Mouse (Mus musculus) embryonic facial prominence, embryonic 11.5 days (tissue): ENCODE results near the gene Serf2. TPM values are rescaled to one million over a fixed set of nuclear protein-coding genes. Genes with fewer than 3 reads are reported as not detected.

Experiments used
- ATAC-seq: fragments of 200-750 bp; cut with Nextera tagmentation; replicated peaks from 2 replicates; pipeline ENCODE4 v1.8.0; 2017; ENCODE audit warnings: low read depth; ENCODE audit not compliant: insufficient number of reproducible peaks, low FRiP score, low TSS enrichment
- DNase-seq: peaks from one replicate; pipeline ENCODE4 v3.0.0-alpha.2; 2015; ENCODE audit warnings: low spot score
- H3K27ac ChIP-seq: fragments of 300-500 bp; sonication (generic); replicated peaks from 2 replicates; pipeline ENCODE4 v1.5.1; 2014; ENCODE audit warnings: mild to moderate bottlenecking, low read depth, low read length, control low read depth
- H3K27me3 ChIP-seq: fragments of 300-500 bp; sonication (generic); 2 replicates; pipeline ENCODE4 v1.6.1; 2014; ENCODE audit warnings: mild to moderate bottlenecking, low read length, moderate library complexity, mixed read lengths; ENCODE audit not compliant: control insufficient read depth, insufficient read depth
- H3K36me3 ChIP-seq: fragments of 300-500 bp; sonication (generic); replicated peaks from 2 replicates; pipeline ENCODE4 v1.6.1; 2014; ENCODE audit warnings: low read depth, mild to moderate bottlenecking, low read length, moderate library complexity, mixed read lengths; ENCODE audit not compliant: control insufficient read depth, insufficient read depth
- H3K4me1 ChIP-seq: fragments of 300-500 bp; sonication (generic); 2 replicates; pipeline ENCODE4 v1.6.1; 2014; ENCODE audit warnings: low read length, mixed read lengths; ENCODE audit not compliant: control insufficient read depth, insufficient read depth
- H3K4me2 ChIP-seq: fragments of 300-500 bp; sonication (generic); 2 replicates; pipeline ENCODE4 v1.6.1; 2014; ENCODE audit warnings: low read depth, mild to moderate bottlenecking, control low read depth, low read length, moderate library complexity
- H3K4me3 ChIP-seq: fragments of 300-500 bp; sonication (generic); 2 replicates; pipeline ENCODE4 v1.5.1; 2014; ENCODE audit warnings: low read depth, low read length, control low read depth
- H3K9ac ChIP-seq: fragments of 300-500 bp; sonication (generic); replicated peaks from 2 replicates; pipeline ENCODE4 v1.6.1; 2014; ENCODE audit warnings: mild to moderate bottlenecking, control low read depth, low read length
- H3K9me3 ChIP-seq: fragments of 300-500 bp; sonication (generic); replicated peaks from 2 replicates; pipeline ENCODE4 v1.6.1; 2016; ENCODE audit warnings: mild to moderate bottlenecking, low read length, inconsistent platforms, mixed read lengths; ENCODE audit not compliant: control insufficient read depth
- WGBS: fragments of 180-500 bp; shearing (Covaris S2); extraction: QIAGEN DNeasy Blood & Tissue Kit; methylation state at CpG from one replicate; pipeline ENCODE4 v1.1.7; 2014; 5-methylcytosine and 5-hydroxymethylcytosine counted together
- polyA plus RNA-seq: library from polyadenylated mRNA; unstranded; fragments of >200 nt; fragmentation: Nextera tagmentation; extraction: Ambion mirVana; gene quantifications from 2 replicates; pipeline ENCODE4 v1.2.1, GENCODE M21; 2014

Gene Serf2
- polyA plus RNA-seq, 1 experiment from 2014 or later = 478 TPM

GRCm38 (mm10) chr2:121449545-121450011 is 583 bp downstream of the Serf2 start:
- no peak for DNase-seq
- Histone ChIP-seq H3K36me3 (no peaks in the 10 kb centered on the region; the same call in 1 of the 2 replicates), H3K9me3 (no peaks in the 10 kb centered on the region), H3K4me3 (peak overlapping the region; percentile 98), H3K27ac (peak overlapping the region; percentile 77), H3K27me3 (no peaks in the 10 kb centered on the region), H3K4me1 (no peaks in the 10 kb centered on the region), H3K9ac (peak overlapping the region; percentile 96), H3K4me2 (peak overlapping the region; percentile 65)
- under 1% methylated on average over 49 of the region's 54 CpGs for WGBS
- peak; percentile 68 for ATAC-seq

GRCm38 (mm10) chr2:121450093-121450492 is 1.1 kb downstream of the Serf2 start:
- no peaks in the 10 kb centered on the region; the same call in 1 of the 2 replicates for H3K36me3 ChIP-seq
- peak overlapping the region; percentile 65 for H3K4me2 ChIP-seq
- ATAC-seq = no peak
- H3K27ac ChIP-seq = peak overlapping the region; percentile 77; the same call in 1 of the 2 replicates
- H3K9me3 ChIP-seq = no peaks in the 10 kb centered on the region
- peak overlapping the region; percentile 96 for H3K9ac ChIP-seq
- H3K4me1 ChIP-seq = no peaks in the 10 kb centered on the region
- WGBS = 5% methylated on average over 7 of the region's 7 CpGs
- H3K4me3 ChIP-seq = peak overlapping the region; percentile 98
- H3K27me3 ChIP-seq = no peaks in the 10 kb centered on the region
- no peak for DNase-seq

- H3K27me3 ChIP-seq = no peaks in the 10 kb centered on the region
- no peaks in the 10 kb centered on the region for H3K4me1 ChIP-seq
- no peaks in the 10 kb centered on the region for H3K9me3 ChIP-seq
- no peak overlapping the region for H3K27ac ChIP-seq
- 90% methylated on average over 4 of the region's 4 CpGs for WGBS
- no peak overlapping the region for H3K9ac ChIP-seq
- H3K4me3 ChIP-seq = no peak overlapping the region
- ATAC-seq (no peak), DNase-seq (no peak)
- H3K36me3 ChIP-seq = no peaks in the 10 kb centered on the region; the same call in 1 of the 2 replicates
- no peak overlapping the region for H3K4me2 ChIP-seq
Measured at GRCm38 (mm10) chr2:121452361-121452760, 3.4 kb downstream of the Serf2 start.

DNA sequence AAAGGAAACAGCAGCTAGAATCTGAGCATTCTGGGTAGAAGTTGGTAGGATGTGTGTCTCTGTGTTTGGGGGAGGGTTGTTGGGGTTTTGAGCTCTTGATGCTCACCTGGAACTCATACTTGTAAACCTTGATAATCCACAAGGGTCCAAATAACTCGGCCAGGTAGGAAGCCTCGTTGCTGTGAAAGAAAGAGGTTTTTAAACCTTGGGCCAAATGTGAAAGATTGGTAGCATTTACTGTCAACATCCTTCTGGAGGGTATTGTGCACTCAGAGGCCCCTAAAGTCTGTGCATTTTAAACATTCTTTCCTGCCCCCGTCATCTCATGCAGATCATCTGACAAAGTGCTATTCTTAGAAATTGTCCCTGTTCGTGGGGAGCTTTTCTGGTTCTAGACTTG is 4.0 kb downstream of the Serf2 start, which contains the start of gene Hypk:
Hypk (plus strand) TSS at position 301 of the 400 bp plus-strand sequence.
- Histone ChIP-seq H3K4me2 (no peak within 1 kb of the TSS), H3K9ac (no peak within 1 kb of the TSS), H3K27ac (no peak within 1 kb of the TSS), H3K36me3 (no peaks in the 10 kb centered on the region; the same call in 1 of the 2 replicates), H3K27me3 (no peaks in the 10 kb centered on the region), H3K4me3 (no peak within 1 kb of the TSS), H3K4me1 (no peaks in the 10 kb centered on the region), H3K9me3 (no peaks in the 10 kb centered on the region)
- ATAC-seq (no peak), DNase-seq (no peak)
- WGBS = 78% methylated on average over 4 of the region's 4 CpGs

- no peak overlapping the region for H3K4me3 ChIP-seq
Measured at GRCm38 (mm10) chr2:121453917-121454316, 4.9 kb downstream of the Serf2 start.

GRCm38 (mm10) chr2:121455534-121455933 is 6.5 kb downstream of the Serf2 start:
- no peak for ATAC-seq
- Histone ChIP-seq H3K4me3 (no peak overlapping the region), H3K9me3 (no peaks in the 10 kb centered on the region), H3K36me3 (no peaks in the 10 kb centered on the region; the same call in 1 of the 2 replicates), H3K27me3 (no peaks in the 10 kb centered on the region), H3K4me1 (no peaks in the 10 kb centered on the region), H3K27ac (no peak overlapping the region), H3K9ac (no peak overlapping the region), H3K4me2 (no peak overlapping the region)
- WGBS = 78% methylated on average over 5 of the region's 5 CpGs
- DNase-seq = no peak

More at GRCm38 (mm10) chr2:121453917-121454316, 4.9 kb downstream of the Serf2 start:
- H3K36me3 ChIP-seq = no peaks in the 10 kb centered on the region; the same call in 1 of the 2 replicates
- H3K27ac ChIP-seq = no peak overlapping the region
- H3K9ac ChIP-seq = no peak overlapping the region
- H3K4me1 ChIP-seq = no peaks in the 10 kb centered on the region
- ATAC-seq (no peak), DNase-seq (no peak)
- no peak overlapping the region for H3K4me2 ChIP-seq
- no peaks in the 10 kb centered on the region for H3K9me3 ChIP-seq
- no peaks in the 10 kb centered on the region for H3K27me3 ChIP-seq
- WGBS = 90% methylated on average over 6 of the region's 6 CpGs

- ATAC-seq = peak; percentile 85
- peak within 1 kb of the TSS; percentile 78 for H3K4me3 ChIP-seq
- H3K9ac ChIP-seq = peak within 1 kb of the TSS; percentile 77
- WGBS = 5% methylated on average over 41 of the region's 41 CpGs
- no peaks in the 10 kb centered on the region; the same call in 1 of the 2 replicates for H3K36me3 ChIP-seq
- DNase-seq = peak; percentile 92
- no peaks in the 10 kb centered on the region for H3K27me3 ChIP-seq
- H3K4me2 ChIP-seq = peak within 1 kb of the TSS; percentile 61
- no peaks in the 10 kb centered on the region for H3K4me1 ChIP-seq
- peak within 1 kb of the TSS; percentile 22; the same call in 1 of the 2 replicates for H3K27ac ChIP-seq
- H3K9me3 ChIP-seq = no peaks in the 10 kb centered on the region
Measured at GRCm38 (mm10) chr2:121456692-121457642, 8.0 kb downstream of the Serf2 start, which contains the start of gene Serinc4. Serinc4 (minus strand) TSS chr2:121456781.

DNA sequence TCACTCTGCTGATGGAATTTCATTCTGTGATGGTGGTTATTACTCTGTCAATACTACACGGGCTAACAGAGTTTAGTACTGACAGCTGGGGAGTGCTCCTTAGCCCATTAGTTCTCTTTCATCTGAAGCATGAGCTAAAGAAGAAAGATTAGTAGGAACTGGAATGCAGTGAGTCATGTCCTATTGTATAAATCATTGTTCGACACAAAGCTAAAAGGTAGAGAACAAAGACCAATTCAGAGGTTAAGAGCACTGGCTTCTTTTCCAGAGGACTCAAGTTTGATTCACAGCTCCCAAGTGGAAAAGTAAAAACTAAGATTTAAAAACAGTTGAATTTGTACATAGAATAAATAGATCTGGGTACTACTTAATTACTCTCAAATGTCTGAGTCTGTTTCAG is 11.1 kb downstream of the Serf2 start:
- WGBS = 73% methylated on average over 2 of the region's 2 CpGs
- no peaks in the 10 kb centered on the region for H3K27me3 ChIP-seq
- no peak overlapping the region for H3K4me2 ChIP-seq
- H3K27ac ChIP-seq = no peak overlapping the region
- no peak for DNase-seq
- no peak overlapping the region for H3K9ac ChIP-seq
- no peaks in the 10 kb centered on the region for H3K36me3 ChIP-seq
- no peaks in the 10 kb centered on the region for H3K9me3 ChIP-seq
- ATAC-seq = no peak
- no peak overlapping the region for H3K4me3 ChIP-seq
- no peaks in the 10 kb centered on the region for H3K4me1 ChIP-seq
